Mouse (Mus musculus) bone marrow, adult 2 months (tissue): Measurements from ENCODE around the gene Baz1a.
"Not testable (repeated sequence)": the region's sequence is repeated elsewhere in the genome, so short reads cannot be mapped to it uniquely, and the experiment has no call there.

ENCODE experiments used
- CTCF ChIP-seq: fragments of 200-500 bp; IDR thresholded peaks from 2 replicates; pipeline ENCODE4 v1.5.1; 2011; ENCODE audit warnings: low read length, control low read depth; ENCODE audit not compliant: control insufficient read depth, insufficient read depth
- POLR2A ChIP-seq: fragments of 200-500 bp; IDR thresholded peaks from 2 replicates; pipeline ENCODE4 v1.6.1; 2011; ENCODE audit warnings: low read depth, mild to moderate bottlenecking, control low read depth, low read length, borderline replicate concordance; ENCODE audit not compliant: control insufficient read depth

DNA sequence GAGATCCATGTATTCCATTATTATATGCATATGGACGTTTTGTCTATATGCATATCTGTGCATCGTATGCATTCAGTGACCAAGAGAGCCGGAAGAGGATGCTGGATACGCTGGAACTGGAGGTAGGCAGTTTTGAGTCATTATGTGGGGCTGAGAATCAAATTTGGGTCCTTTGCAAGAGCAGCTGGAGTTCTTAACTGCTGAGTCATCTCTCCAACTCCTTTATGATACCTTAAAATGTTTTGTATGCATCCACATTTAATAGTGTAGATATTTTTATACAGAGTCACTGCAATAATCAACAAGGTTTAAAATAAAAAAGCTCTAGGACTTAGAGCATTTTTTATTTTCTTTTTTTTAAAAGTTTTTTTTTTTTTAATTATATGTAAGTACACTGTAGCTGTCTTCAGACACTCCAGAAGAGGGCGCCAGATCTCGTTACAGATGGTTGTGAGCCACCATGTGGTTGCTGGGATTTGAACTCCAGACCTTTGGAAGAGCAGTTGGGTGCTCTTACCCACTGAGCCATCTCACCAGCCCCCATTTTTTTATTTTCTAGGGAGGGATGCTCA, 71.5 kb downstream of the Baz1a start:
- not testable (repeated sequence) for TF ChIP-seq POLR2A, CTCF
